Mouse (Mus musculus) embryonic facial prominence, embryonic 14.5 days (tissue): ENCODE measurements around the gene Btbd9. TPM values are rescaled to one million over a fixed set of nuclear protein-coding genes. Genes with fewer than 3 reads are reported as not detected.
"Not testable (repeated sequence)": the region's sequence is repeated elsewhere in the genome, so short reads cannot be mapped to it uniquely, and the experiment has no call there.

ENCODE experiments used
- ATAC-seq: fragments of 200-750 bp; cut with Nextera tagmentation; 2 replicates; pipeline ENCODE4 v1.8.0; 2017; ENCODE audit warnings: low read depth, moderate number of reproducible peaks, moderate TSS enrichment
- DNase-seq: peaks from one replicate; pipeline ENCODE4 v3.0.0-alpha.2; 2015; ENCODE audit warnings: low spot score
- H3K27ac ChIP-seq: fragments of 300-500 bp; sonication (generic); replicated peaks from 2 replicates; pipeline ENCODE4 v1.5.1; 2014; ENCODE audit warnings: low read depth, mild to moderate bottlenecking, low read length, moderate library complexity
- H3K27me3 ChIP-seq: fragments of 300-500 bp; sonication (generic); replicated peaks from 2 replicates; pipeline ENCODE4 v1.6.1; 2014; ENCODE audit warnings: low read length; ENCODE audit not compliant: control insufficient read depth, insufficient read depth
- H3K36me3 ChIP-seq: fragments of 300-500 bp; sonication (generic); 2 replicates; pipeline ENCODE4 v1.6.1; 2014; ENCODE audit warnings: low read length, mixed read lengths; ENCODE audit not compliant: control insufficient read depth, insufficient read depth
- H3K4me1 ChIP-seq: fragments of 300-500 bp; sonication (generic); 2 replicates; pipeline ENCODE4 v1.6.1; 2014; ENCODE audit warnings: antibody characterized with exemption, low read length; ENCODE audit not compliant: control insufficient read depth, insufficient read depth
- H3K4me2 ChIP-seq: fragments of 300-500 bp; sonication (generic); 2 replicates; pipeline ENCODE4 v1.6.1; 2014; ENCODE audit warnings: low read depth, mild to moderate bottlenecking, low read length, moderate library complexity, mixed read lengths
- H3K4me3 ChIP-seq: fragments of 300-500 bp; sonication (generic); 2 replicates; pipeline ENCODE4 v1.5.1; 2014; ENCODE audit warnings: low read depth, mild to moderate bottlenecking, low read length
- H3K9ac ChIP-seq: fragments of 300-500 bp; sonication (generic); 2 replicates; pipeline ENCODE4 v1.6.1; 2014; ENCODE audit warnings: low read depth, mild to moderate bottlenecking, low read length, moderate library complexity, mixed read lengths
- H3K9me3 ChIP-seq: fragments of 300-500 bp; sonication (generic); 2 replicates; pipeline ENCODE4 v1.6.1; 2016; ENCODE audit warnings: low read length; ENCODE audit not compliant: control insufficient read depth
- WGBS: fragments of 180-500 bp; shearing (Covaris S2); extraction: QIAGEN DNeasy Blood & Tissue Kit; methylation state at CpG from one replicate; pipeline ENCODE4 v1.1.7; 2014; 5-methylcytosine and 5-hydroxymethylcytosine counted together
- polyA plus RNA-seq: library from polyadenylated mRNA; unstranded; fragments of >200 nt; fragmentation: Nextera tagmentation; extraction: Ambion mirVana; gene quantifications from 2 replicates; pipeline ENCODE4 v1.2.1, GENCODE M21; 2014

The Btbd9 gene
- polyA plus RNA-seq: 38.0 and 52.7 TPM in 2 replicates

DNA sequence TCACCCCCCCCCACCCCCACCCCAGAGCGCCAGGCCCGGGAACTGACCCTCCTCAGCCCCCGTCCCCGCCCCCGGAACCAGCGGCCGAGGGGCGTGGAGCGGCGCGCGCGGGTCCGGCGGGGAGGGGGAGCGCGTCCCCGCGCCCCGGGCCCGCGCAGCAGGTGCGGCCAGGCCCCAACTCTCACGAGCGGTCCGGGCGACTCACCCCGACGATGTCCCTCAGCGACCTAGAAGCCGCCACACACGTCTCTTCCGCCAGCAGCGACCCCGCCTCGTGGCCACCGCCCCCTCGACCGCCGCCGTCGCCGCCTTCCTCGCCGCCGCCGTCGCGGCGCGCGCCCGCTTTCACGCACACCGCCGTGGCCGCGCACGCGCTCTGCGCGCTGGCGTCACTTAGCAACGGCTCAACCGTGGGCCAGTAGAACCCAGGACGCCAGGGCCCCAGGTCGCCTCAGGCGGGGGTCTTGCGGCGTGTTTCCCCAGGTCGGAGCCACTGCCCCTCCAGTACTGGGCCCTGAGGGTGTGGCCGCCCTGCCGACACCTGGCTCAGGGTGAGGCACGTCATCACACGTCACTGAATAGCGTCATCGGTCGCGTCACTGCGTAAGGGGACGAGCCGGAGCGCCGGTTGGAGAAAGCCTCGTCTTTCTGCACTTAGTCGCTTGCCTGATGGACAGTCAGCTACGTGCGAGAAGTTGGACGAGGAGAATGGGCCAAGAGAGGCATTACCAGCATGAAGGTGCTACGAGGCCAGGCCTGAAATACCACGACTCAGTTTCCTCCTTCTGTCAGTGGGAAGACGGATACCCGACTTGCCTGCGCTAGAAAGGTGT is at the start of gene Btbd9:
Btbd9 (minus strand) TSS at position 548 of the 833 bp plus-strand sequence.
- DNase-seq (peak; percentile 92), ATAC-seq (peak; percentile 93)
- no peaks in the 10 kb centered on the region for H3K36me3 ChIP-seq
- WGBS: under 1% methylated on average over 46 of the region's 94 CpGs
- H3K4me1 ChIP-seq: peaks cover 12% of the 10 kb centered on the region
- H3K27me3 ChIP-seq: no peaks in the 10 kb centered on the region
- H3K9me3 ChIP-seq: no peaks in the 10 kb centered on the region
- peak within 1 kb of the TSS; percentile 81 for H3K4me2 ChIP-seq
- H3K9ac ChIP-seq: peak within 1 kb of the TSS; percentile 81
- H3K27ac ChIP-seq: peak within 1 kb of the TSS; percentile 83
- H3K4me3 ChIP-seq: peak within 1 kb of the TSS; percentile 72

DNA sequence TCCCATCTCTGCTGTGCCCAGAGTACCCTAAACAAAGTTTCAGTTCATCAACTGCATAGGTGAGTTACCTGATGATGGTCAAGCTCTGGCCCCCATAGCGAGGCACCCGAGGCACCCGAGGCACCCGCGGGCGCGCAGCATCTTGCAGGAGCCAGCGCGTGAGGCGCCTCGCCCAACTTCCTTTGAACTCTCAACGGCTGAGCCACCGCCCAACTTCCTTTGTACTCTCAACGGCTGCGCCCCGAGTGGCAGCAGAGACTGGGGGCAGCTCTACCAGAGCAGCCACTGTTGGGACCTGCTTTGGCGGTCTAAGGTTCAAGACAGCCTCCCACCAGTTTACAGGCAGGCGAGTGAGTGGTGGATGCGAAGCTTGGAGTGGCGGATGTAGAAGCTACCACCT is 47.8 kb upstream of the Btbd9 start, which contains the start of gene Dnah8:
Dnah8 (plus strand) TSS at position 223 of the 400 bp plus-strand sequence.
- H3K4me1 ChIP-seq, H3K27ac ChIP-seq, H3K9me3 ChIP-seq, H3K27me3 ChIP-seq, DNase-seq, H3K4me3 ChIP-seq, H3K36me3 ChIP-seq, H3K4me2 ChIP-seq, H3K9ac ChIP-seq, ATAC-seq: not testable (repeated sequence)
- no CpG with 5 or more reads among the region's 20 CpGs for WGBS

DNA sequence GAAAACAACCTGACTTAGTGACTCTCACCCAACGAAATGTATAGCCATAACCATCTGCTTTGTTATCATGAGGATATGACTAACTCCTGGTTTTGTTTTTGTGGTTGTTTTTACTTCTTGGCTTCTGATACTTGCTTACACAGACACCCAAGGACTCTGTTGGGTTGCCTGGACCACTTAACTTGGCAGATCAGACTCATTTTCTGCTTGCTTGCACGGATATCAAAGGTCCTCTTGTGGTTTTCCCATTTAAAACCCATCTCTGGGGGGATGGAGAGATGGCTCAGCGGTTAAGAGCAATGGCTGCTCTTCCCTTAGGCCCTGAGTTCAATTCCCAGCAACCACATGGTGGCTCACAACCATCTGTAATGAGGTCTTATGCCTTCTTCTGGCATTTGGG is 46.9 kb upstream of the Btbd9 start:
- H3K4me3 ChIP-seq: no peak overlapping the region
- ATAC-seq: no peak
- no peak overlapping the region for H3K9ac ChIP-seq
- H3K9me3 ChIP-seq: no peaks in the 10 kb centered on the region
- 90% methylated on average over 3 of the region's 3 CpGs for WGBS
- no peaks in the 10 kb centered on the region for H3K27me3 ChIP-seq
- no peak for DNase-seq
- no peaks in the 10 kb centered on the region for H3K36me3 ChIP-seq
- no peaks in the 10 kb centered on the region for H3K4me1 ChIP-seq
- no peak overlapping the region for H3K27ac ChIP-seq
- H3K4me2 ChIP-seq: no peak overlapping the region

- DNase-seq (no peak), ATAC-seq (no peak)
- H3K27ac ChIP-seq: no peak overlapping the region
- H3K4me2 ChIP-seq: no peak overlapping the region
- H3K4me3 ChIP-seq: no peak overlapping the region
- no peaks in the 10 kb centered on the region for H3K4me1 ChIP-seq
- no peak overlapping the region for H3K9ac ChIP-seq
- H3K27me3 ChIP-seq: no peaks in the 10 kb centered on the region
- no peaks in the 10 kb centered on the region for H3K9me3 ChIP-seq
- no peaks in the 10 kb centered on the region for H3K36me3 ChIP-seq
- WGBS: 64% methylated on average over 4 of the region's 4 CpGs
Measured at GRCm38 (mm10) chr17:30621450-30621849, 45.2 kb upstream of the Btbd9 start.

DNA sequence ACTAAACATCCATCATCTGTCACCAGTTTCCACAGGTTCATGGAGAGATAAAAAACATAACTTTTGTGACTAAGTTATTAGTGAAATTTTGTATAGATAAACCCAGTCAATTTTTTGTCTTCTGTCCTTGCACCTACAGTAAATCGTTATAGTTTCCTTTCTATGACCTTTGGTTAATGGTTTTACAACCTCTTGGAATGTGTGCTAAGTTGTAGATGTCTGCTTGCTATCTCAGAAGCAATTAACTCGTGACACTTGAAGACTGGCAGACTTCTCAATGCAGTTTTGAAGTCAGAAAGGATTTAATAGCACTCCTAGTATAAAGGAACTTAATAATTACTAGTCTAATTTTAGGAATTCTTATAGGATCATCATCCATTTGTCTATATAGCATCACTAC is 44.3 kb upstream of the Btbd9 start:
- Histone ChIP-seq H3K9me3 (no peaks in the 10 kb centered on the region), H3K27ac (no peak overlapping the region), H3K4me3 (no peak overlapping the region), H3K4me2 (no peak overlapping the region), H3K4me1 (no peaks in the 10 kb centered on the region), H3K36me3 (no peaks in the 10 kb centered on the region), H3K9ac (no peak overlapping the region), H3K27me3 (no peaks in the 10 kb centered on the region)
- WGBS: 66% methylated on average over 2 of the region's 2 CpGs
- DNase-seq (no peak), ATAC-seq (no peak)

- ATAC-seq: no peak
Measured at GRCm38 (mm10) chr17:30619153-30619552, 42.9 kb upstream of the Btbd9 start.

DNA sequence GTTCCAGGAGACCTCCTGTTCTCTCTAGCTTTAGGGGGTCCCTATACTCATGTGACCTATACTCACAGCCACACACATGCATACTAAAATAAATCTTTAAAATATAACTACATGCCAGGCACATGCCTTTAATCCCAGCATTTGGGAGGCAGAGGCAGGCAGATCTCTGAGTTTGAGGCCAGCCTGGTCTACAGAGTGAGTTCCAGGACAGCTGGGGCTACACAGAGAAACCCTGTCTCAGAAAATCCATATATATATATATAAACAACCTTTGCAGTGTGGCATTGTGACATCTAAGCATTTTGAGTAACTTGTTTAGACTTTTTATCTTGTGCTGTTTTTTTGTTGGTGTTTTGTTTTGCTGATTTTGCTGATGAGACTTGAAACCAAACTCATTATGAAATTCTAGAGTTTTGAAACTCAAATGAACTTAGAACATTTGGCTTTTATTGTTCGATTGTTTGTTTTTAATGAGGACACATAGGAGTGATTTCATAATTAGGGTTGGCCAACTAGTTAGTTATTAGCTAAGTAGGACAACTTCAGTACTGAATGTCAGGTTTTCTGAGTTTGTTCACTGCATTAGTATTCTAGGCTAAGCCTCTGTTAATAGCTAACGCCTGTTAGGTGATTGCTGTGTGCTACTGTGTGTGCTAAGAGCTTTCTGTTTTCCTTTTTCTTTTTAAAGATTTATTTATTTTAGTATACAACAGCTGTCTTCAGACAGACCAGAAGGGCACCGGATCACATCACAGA is 42.0 kb upstream of the Btbd9 start:
- Histone ChIP-seq H3K9ac (no peak overlapping the region), H3K27ac (no peak overlapping the region), H3K9me3 (no peaks in the 10 kb centered on the region), H3K4me3 (no peak overlapping the region), H3K4me1 (no peaks in the 10 kb centered on the region), H3K36me3 (no peaks in the 10 kb centered on the region), H3K27me3 (no peaks in the 10 kb centered on the region), H3K4me2 (no peak overlapping the region)
- DNase-seq: no peak
- 84% methylated on average over 3 of the region's 3 CpGs for WGBS
- ATAC-seq: no peak

More at GRCm38 (mm10) chr17:30619153-30619552, 42.9 kb upstream of the Btbd9 start:
- no peak overlapping the region for H3K27ac ChIP-seq
- H3K9ac ChIP-seq: no peak overlapping the region
- no peaks in the 10 kb centered on the region for H3K27me3 ChIP-seq
- no peaks in the 10 kb centered on the region for H3K9me3 ChIP-seq
- H3K4me3 ChIP-seq: no peak overlapping the region
- H3K4me2 ChIP-seq: no peak overlapping the region
- no peaks in the 10 kb centered on the region for H3K4me1 ChIP-seq
- H3K36me3 ChIP-seq: no peaks in the 10 kb centered on the region
- DNase-seq: peak; percentile 26
- 36% methylated on average over 2 of the region's 2 CpGs for WGBS

DNA sequence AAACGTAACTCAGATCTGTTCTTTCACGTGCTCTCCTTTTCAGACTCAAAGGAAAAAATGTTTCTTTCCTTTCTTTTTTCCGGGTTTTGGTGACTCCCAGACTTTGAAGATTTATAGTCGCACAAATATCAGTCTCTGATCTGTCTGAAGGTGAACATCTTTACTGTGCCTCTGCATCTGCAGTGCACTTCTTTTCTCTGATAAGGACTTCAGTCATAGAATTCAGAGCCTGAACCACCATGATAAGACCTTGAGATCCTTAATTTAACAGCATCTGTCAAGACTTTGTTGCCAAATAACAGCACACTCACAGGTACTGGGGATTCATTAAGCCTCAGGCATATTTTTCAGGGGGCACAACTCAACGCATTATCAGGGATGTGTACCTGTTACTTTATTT is 39.9 kb upstream of the Btbd9 start:
- no peaks in the 10 kb centered on the region for H3K36me3 ChIP-seq
- H3K9me3 ChIP-seq: no peaks in the 10 kb centered on the region
- H3K9ac ChIP-seq: no peak overlapping the region
- no peak for DNase-seq
- no peak for ATAC-seq
- no peak overlapping the region for H3K27ac ChIP-seq
- no peak overlapping the region for H3K4me3 ChIP-seq
- H3K27me3 ChIP-seq: no peaks in the 10 kb centered on the region
- no peak overlapping the region for H3K4me2 ChIP-seq
- H3K4me1 ChIP-seq: peaks cover 4% of the 10 kb centered on the region
- WGBS: 88% methylated on average over 5 of the region's 5 CpGs
